Mouse (Mus musculus): ENCODE results near the gene Cul5.

The Cul5 gene

DNA sequence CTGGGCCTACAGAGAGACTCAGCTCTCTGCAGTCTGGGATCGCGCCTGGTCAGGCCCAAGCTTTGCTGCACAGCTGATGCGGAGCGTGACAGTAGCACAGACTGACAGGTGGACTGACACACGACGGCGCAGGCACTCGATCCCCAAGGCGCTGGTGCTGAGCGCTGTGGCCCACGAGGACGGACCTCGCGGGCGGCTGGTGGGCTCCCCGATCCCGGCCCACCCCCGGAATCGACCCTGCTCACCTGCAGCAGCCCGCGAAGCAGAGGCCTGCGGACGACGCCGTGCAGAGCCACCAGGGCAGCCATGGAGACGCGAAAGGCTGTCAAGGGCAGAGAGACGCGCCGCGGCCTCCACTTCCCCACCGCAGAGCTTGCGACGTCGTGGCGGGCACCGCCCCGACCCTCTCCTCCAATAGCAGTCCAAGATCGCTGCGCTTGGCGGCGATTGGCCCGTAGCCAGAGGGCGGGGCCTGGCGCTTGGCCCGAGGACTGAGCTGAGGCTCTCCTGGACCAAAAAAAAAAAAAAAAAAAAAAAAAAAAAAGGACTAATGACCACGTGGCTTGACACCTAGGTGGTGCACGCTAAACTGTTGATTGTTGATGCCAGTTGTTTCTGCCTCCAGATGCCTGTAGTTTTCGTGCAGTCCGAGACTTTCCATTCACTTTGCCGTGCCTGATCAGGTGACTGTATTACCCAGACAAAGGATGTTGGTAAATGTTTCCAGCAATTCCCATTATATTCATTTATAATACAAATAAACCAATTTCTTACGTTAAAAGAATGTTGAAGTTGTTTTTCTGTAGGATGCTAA is 59.6 kb downstream of the Cul5 start, which contains the start of gene Acat1:
Gene Acat1, minus strand, starts transcription at position 415 of the 814 bp plus-strand sequence.
- in situ Hi-C loops (cut with MboI; ENCODE audit: low pct_unique_long_range_greater_than_20kb in 1 of 2, low sequenced_read_pairs in 2 of 2, unreplicated experiment in 1 of 2), result no loop called here

DNA sequence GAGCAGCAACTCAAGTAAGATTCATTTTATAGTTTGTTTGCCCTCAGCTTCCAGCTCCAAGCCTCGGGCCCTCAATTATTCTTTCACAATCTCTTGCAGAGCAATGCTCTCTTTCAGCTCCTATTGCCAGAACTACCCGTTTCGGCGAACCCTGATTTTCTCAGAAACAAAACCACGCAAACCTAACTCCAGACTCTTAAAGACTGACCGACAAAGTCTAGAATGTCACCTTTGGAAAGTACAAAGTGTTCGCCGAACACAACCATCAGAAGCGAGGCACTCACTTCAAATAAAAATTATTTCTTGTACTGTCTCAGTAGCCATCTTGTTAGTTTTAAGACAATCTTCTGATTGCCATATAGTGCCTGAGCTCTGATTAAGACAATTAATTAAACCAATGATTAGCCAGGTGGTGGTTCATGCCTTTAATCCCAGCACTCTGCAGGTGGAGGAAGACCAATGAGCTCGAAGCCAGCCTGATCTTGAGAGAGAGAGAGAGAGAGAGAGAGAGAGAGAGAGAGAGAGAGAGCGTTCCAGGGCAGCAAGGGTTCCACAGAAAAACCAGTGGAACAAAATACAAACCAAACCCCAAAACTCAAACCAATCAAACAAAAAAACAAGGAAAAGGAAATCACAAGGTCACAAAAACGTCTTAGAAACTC is 60.4 kb downstream of the Cul5 start:
- in situ Hi-C loops (cut with MboI; ENCODE audit: low pct_unique_long_range_greater_than_20kb in 1 of 2, low sequenced_read_pairs in 2 of 2, unreplicated experiment in 1 of 2), result no loop called here

DNA sequence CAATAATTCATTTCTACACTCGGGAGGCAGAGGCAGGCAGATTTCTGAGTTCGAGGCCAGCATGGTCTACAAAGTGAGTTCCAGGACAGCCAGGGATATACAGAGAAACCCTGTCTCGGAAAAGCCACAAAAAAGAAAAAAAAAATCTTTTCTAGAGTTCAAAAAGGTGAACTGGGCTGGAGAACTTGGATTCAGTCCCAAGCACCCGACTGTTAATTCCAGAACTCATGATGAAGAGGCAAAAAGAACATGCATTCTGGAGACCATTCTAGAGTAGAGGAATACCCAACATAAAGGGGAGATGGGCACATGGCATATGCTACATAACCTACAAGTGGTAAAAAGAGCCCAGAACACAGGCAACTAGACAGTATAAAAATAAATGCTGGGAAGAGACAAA is 62.0 kb downstream of the Cul5 start:
- in situ Hi-C loops (cut with MboI; ENCODE audit: low pct_unique_long_range_greater_than_20kb in 1 of 2, low sequenced_read_pairs in 2 of 2, unreplicated experiment in 1 of 2), result no loop called here

DNA sequence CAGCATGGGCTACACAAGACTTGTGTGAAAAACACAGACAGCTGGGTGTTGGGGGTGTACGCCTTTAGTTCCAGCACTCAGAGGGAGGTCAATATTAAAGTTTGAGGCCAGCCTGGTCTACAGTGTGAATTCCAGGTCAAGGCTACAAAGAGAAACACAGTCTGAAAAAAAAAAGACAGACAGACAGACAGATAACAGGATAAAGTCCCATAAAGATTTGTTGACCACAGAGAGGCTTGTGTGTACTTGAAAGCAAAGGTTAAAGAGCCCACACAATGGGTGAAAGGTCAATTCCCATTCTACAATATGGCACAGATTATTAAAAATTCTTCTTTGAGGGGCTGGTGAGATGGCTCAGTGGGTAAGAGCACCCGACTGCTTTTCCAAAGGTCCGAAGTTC is 62.6 kb downstream of the Cul5 start:
- in situ Hi-C loops (cut with MboI; ENCODE audit: low pct_unique_long_range_greater_than_20kb in 1 of 2, low sequenced_read_pairs in 2 of 2, unreplicated experiment in 1 of 2), result no loop called here

DNA sequence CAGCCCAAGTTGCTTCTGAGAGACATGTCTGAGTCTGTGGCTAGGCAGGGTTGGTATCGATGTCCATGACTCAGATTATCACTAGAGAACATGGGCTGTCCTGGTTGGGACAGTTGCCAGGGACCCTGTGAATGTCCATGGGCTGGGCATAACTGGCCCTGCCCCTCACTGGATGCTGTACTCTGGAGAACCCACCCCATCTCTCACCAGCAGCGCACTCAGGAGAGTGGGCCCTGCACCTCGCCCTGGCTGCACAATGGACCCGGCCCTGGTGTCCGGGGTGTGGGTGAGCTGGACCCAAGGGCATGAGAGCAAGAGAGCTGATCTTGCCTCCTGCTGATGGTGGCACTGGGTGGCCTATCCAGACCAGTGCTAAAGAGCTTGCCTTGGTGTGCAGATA is 64.9 kb downstream of the Cul5 start:
- in situ Hi-C loops (cut with MboI; ENCODE audit: low pct_unique_long_range_greater_than_20kb in 1 of 2, low sequenced_read_pairs in 2 of 2, unreplicated experiment in 1 of 2), result no loop called here

DNA sequence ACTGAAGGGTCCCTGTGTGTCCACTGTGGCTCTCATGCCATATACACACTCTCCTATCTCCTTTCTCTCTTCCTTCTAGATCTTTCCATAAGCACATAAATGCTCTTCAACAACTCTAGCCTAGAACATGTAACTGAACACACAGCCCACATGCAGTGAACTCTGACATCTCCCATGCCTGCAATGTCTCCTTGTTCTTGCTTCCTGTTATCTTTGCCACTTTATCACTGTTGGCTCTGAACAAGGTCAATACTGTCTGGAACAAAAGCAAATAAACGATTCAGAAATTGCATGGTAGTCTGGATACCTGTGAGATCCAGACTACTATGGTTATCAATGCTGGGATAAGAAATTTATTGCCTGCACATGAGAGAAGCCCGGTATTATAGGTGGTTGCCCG is 66.0 kb downstream of the Cul5 start:
- in situ Hi-C loops (cut with MboI; ENCODE audit: low pct_unique_long_range_greater_than_20kb in 1 of 2, low sequenced_read_pairs in 2 of 2, unreplicated experiment in 1 of 2), result no loop called here

DNA sequence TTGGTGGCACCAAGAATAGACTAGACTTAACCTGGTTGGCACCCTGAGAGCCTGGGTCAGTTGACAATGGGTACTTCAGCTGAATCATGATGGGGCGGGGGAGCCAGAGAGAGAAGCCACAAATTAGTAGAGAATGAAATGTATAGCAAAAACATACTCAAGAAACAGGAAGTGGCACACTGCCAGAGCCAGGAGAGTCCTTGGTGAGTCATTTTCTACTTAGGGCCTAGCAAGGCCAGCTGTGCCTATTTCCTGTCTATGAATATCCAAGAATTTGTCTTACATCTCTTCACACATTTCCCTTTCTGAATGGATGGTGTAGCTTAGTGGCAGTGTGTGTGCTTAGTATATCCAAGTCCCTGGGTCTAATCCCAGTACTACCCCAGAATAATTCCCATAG is 66.4 kb downstream of the Cul5 start:
- in situ Hi-C loops (cut with MboI; ENCODE audit: low pct_unique_long_range_greater_than_20kb in 1 of 2, low sequenced_read_pairs in 2 of 2, unreplicated experiment in 1 of 2), result no loop called here

DNA sequence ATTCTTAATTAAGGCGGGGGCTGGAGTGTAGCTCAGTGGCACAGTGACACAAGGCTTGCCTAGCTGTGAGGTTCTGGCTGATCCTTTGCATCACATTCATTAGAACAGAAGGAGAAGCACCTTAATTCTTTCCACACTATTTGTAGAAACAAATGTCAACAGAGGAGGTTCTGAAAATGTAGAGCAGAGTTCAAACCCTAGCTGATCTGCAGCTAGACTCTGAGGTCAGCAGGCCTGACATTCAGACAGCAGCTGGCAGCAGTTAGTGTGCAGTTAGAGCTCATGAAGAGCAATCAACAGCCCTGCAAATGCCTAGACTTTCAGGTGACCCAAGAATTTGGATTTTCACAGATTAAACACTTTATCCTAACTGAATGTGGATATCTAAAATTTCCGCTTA is 68.3 kb downstream of the Cul5 start:
- in situ Hi-C loops (cut with MboI; ENCODE audit: low pct_unique_long_range_greater_than_20kb in 1 of 2, low sequenced_read_pairs in 2 of 2, unreplicated experiment in 1 of 2), result no loop called here

DNA sequence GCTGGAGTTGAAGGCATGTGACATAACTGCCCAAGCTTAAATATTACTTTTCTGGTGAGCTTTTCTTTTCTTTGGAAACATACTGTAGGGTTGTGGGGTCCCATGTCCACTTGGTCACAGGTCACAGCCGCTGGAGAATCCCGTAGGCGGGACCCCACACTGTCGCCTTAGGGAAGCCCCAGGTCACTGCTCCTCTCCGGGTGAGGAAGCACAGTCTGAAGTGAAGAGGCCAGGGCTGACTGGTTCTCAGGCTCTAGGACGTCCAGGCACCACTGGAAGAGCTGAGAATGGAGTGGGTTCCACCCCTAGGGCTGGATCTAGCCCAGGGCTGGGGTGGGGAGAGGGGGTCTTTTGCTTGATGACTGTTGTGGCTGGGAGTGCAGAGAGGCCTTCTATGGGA is 71.2 kb downstream of the Cul5 start:
- in situ Hi-C loops (cut with MboI; ENCODE audit: low pct_unique_long_range_greater_than_20kb in 1 of 2, low sequenced_read_pairs in 2 of 2, unreplicated experiment in 1 of 2), result no loop called here

DNA sequence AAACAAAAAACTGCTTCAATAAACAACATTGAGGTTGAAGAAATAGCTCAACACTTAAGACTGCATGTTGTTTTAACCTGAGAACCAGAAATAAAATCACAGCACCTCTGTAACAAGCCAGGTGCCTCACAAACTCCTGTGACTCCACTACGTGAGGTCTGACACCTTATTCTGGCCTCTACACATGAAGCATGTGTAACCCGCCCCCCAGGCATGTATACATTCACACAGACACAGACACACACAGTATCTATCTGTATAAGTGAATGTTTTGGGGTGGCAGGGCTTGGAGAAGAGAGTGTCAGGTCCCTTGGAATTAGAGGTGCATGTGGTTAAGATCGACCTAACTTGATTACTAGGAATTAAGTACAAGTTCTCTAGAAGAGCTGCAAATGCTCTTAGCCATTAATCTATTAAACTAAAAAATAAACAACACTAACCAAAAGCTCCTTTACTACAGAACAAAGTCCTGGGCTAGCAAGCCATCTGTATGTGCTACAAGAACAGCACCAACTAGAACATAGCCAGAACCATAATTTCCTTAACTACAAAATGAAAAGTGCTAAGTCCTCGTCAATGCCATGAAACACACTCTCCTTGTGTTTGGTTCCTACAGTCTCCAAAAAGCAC is 72.7 kb downstream of the Cul5 start:
- in situ Hi-C loops (cut with MboI; ENCODE audit: low pct_unique_long_range_greater_than_20kb in 1 of 2, low sequenced_read_pairs in 2 of 2, unreplicated experiment in 1 of 2), result no loop called here

DNA sequence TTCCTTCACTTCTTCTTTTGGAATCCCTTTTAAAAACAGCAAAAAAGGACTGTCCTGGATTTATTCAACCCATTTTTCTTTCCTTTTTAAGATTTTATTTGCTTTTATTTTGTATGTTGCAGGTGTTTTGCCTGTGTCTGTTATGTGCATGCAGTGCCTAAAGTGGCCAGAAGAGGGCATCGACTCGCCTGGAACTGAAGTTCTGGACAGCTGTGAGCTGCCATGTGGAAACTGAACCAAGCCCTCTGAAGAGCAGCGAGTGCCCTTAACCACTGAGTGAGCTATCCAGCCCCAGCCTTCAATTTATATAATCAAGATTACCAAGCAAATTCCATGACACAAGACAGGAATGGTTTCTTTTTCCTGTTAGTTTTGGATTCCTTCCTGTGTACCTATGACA is 75.0 kb downstream of the Cul5 start:
- in situ Hi-C loops (cut with MboI; ENCODE audit: low pct_unique_long_range_greater_than_20kb in 1 of 2, low sequenced_read_pairs in 2 of 2, unreplicated experiment in 1 of 2), result no loop called here

DNA sequence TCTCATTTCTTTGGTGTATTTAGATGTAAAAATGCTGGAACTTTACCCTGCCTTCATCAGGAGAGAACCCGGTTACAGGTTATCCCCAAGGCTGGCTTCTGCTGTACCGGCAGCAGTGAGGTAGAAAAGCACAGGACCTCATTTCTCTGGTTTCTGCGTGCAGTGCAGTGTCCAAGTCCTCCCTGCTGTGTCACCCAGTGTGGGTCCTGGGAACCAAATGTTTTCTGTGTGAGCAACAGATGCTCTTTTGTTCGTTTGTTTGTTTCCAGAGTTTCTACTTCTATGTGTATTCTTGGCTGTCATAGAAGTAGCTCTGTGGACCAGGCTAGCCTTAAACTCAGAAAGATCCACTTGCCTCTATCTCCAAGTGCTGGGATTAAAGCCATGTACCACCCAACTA is 87.9 kb downstream of the Cul5 start:
- in situ Hi-C loops (cut with MboI; ENCODE audit: low pct_unique_long_range_greater_than_20kb in 1 of 2, low sequenced_read_pairs in 2 of 2, unreplicated experiment in 1 of 2), result no loop called here

DNA sequence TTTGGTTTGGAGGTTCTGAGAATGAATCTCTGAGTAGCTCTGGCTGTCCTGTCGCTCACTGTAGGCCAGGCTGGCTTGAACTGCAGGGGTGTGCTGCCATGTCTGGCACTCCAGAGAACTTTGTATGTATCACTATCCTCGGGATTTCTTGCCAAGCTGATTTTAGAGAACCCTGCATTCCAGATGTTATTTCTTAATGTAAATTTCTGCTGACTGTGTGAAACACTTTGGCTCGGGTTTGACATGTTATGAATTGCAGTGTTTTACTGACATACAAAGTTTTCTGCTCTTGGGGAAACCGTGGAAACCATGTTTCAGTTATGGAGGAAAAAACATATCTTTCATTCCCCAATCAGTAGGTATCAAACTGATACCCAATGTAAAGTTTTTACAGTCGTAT is 94.1 kb downstream of the Cul5 start:
- in situ Hi-C loops (cut with MboI; ENCODE audit: low pct_unique_long_range_greater_than_20kb in 1 of 2, low sequenced_read_pairs in 2 of 2, unreplicated experiment in 1 of 2), result no loop called here

DNA sequence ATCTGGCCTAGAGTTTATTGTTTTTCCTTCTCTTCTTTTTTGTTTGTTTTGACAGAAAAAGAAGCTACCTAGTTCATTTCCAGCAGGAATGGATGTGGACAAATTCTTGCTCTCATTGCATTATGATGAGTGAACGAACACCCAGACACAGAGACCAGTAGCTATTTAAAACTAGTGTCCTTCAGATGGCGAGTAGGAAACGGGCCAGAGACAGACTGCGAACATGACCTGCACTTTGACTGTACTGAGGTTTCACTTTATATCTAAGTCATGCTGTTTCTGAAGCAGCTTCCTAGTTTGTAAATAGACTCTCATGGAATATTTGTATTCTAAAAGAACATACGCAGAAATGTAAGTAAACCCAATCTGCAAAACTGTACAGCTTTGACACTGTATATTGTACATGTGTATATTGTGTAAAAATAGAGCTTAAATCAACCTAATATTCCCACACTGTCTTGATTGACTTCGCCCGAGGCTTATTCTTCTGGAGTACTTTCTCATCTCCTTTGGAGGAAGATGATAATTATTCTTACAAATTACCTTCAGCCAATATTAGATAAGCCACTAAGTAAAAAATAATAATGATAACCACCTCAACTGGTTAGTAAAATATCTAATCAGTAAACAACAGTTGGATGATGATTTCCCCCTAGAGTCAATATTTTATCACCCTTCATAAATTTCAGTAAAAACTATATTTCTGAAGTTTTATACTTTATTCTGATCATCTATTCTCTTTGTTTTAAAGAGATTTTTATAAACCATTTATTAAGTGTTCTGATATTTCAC is 97.1 kb downstream of the Cul5 start:
- in situ Hi-C loops (cut with MboI; ENCODE audit: low pct_unique_long_range_greater_than_20kb in 1 of 2, low sequenced_read_pairs in 2 of 2, unreplicated experiment in 1 of 2), result no loop called here

DNA sequence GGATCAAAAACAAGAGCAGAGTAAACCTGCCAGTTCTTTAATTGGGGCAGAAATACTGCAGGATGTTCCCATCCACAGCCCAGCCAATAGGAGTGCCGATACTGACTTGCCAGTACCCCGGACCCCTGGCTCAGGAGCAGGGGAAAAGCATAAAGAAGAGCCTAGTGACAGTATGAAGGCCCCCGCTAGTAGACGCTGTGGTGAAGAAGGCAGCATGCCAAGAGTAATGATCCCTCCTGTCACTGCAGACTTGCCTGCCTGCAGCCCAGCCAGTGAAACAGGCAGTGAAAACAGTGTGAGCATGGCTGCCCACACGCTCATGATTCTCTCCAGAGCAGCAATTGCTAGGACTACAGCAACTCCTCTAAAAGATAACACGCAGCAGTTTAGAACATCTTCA is 99.2 kb downstream of the Cul5 start:
- in situ Hi-C loops (cut with MboI; ENCODE audit: low pct_unique_long_range_greater_than_20kb in 1 of 2, low sequenced_read_pairs in 2 of 2, unreplicated experiment in 1 of 2), result no loop called here
